Mouse (Mus musculus) liver, embryonic 11.5 days (tissue): ENCODE data around the gene Gm3383. TPM values are rescaled to one million over a fixed set of nuclear protein-coding genes. Genes with fewer than 3 reads are reported as not detected.
"Not testable (repeated sequence)": the region's sequence is repeated elsewhere in the genome, so short reads cannot be mapped to it uniquely, and the experiment has no call there.

Source experiments
- ATAC-seq: fragments of 200-750 bp; cut with Nextera tagmentation; replicated peaks from 2 replicates; pipeline ENCODE4 v1.8.0; 2017; ENCODE audit warnings: moderate number of reproducible peaks, mild to moderate bottlenecking, moderate TSS enrichment, moderate library complexity; ENCODE audit not compliant: low FRiP score
- DNase-seq: peaks from one replicate; pipeline ENCODE4 v3.0.0-alpha.2; 2017; ENCODE audit warnings: low spot score
- H3K27ac ChIP-seq: fragments of 300-500 bp; sonication (generic); 2 replicates; pipeline ENCODE4 v1.5.1; 2014; ENCODE audit warnings: mild to moderate bottlenecking, low read depth, low read length, control low read depth
- H3K27me3 ChIP-seq: fragments of 300-500 bp; sonication (generic); replicated peaks from 2 replicates; pipeline ENCODE4 v1.6.1; 2014; ENCODE audit warnings: low read length, mixed read lengths; ENCODE audit not compliant: control insufficient read depth, insufficient read depth
- H3K36me3 ChIP-seq: fragments of 300-500 bp; sonication (generic); 2 replicates; pipeline ENCODE4 v1.6.1; 2014; ENCODE audit warnings: mild to moderate bottlenecking, low read length, moderate library complexity, mixed read lengths; ENCODE audit not compliant: control insufficient read depth, insufficient read depth
- H3K4me1 ChIP-seq: fragments of 300-500 bp; sonication (generic); replicated peaks from 2 replicates; pipeline ENCODE4 v1.6.1; 2014; ENCODE audit warnings: low read length, mixed read lengths; ENCODE audit not compliant: control insufficient read depth, insufficient read depth
- H3K4me2 ChIP-seq: fragments of 300-500 bp; sonication (generic); 2 replicates; pipeline ENCODE4 v1.6.1; 2014; ENCODE audit warnings: mild to moderate bottlenecking, control low read depth, moderate library complexity
- H3K4me3 ChIP-seq: fragments of 300-500 bp; sonication (generic); 2 replicates; pipeline ENCODE4 v1.5.1; 2014; ENCODE audit warnings: low read depth, low read length, control low read depth
- H3K9ac ChIP-seq: fragments of 300-500 bp; sonication (generic); 2 replicates; pipeline ENCODE4 v1.6.1; 2014; ENCODE audit warnings: low read depth, low read length, control low read depth
- H3K9me3 ChIP-seq: fragments of 300-500 bp; sonication (generic); 2 replicates; pipeline ENCODE4 v1.6.1; 2016; ENCODE audit warnings: low read length, inconsistent platforms, mixed read lengths; ENCODE audit not compliant: control insufficient read depth
- WGBS: fragments of 180-500 bp; shearing (Covaris S2); extraction: QIAGEN DNeasy Blood & Tissue Kit; methylation state at CpG from one replicate; pipeline ENCODE4 v1.1.7; 2014; 5-methylcytosine and 5-hydroxymethylcytosine counted together
- polyA plus RNA-seq: library from polyadenylated mRNA; unstranded; fragments of >200 nt; fragmentation: Nextera tagmentation; extraction: Ambion mirVana; gene quantifications from 2 replicates; pipeline ENCODE4 v1.2.1, GENCODE M21; 2014

Gm3383 gene
- 0.32 TPM in 1 of 2 replicates, not detected in the other for polyA plus RNA-seq

DNA sequence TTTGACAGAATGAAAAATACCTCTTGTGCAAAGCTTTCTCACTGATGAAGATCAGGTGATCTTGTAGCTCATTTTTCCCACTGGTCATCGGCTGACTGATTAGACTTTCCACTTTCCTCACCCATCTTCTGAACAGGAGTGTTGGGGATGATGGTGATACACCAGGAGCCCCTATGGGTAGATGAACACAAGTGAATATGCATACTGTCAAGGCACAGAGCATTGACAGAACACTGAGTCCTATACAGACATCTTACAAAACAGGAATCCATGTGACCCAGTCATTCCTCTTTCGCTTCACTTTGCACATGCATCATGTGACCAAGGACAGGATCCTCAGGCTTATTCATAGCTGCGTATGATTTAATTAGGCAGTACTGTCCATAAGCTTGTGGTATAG, at the start of gene Gm3383:
TSS of gene Gm3383 (minus strand) at position 101 of the 400 bp plus-strand sequence.
- not testable (repeated sequence) for DNase-seq, H3K9me3 ChIP-seq, H3K27me3 ChIP-seq, H3K27ac ChIP-seq, ATAC-seq, H3K9ac ChIP-seq, H3K4me3 ChIP-seq, H3K4me2 ChIP-seq, H3K36me3 ChIP-seq, H3K4me1 ChIP-seq
- no CpG with 5 or more reads among the region's 3 CpGs for WGBS

DNA sequence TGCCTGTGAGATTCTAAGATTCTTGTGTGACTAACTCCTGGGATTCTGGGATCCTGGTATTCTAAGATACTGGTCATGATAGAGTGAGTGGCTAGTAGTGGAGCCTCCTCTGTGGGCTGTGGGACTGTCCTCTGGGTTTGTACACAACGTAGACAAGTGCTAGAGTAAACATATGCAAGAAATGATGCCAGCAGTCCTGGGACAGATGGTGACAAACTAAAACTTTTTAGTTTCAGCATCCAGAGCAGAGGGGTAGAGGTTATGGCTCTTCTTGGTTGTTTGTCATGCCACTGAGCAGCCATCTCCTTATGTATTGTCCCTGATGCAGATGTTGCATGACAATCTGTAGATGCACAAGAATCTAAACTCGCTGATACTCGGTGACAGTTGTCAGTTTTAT, 48.1 kb upstream of the Gm3383 start:
- ATAC-seq, DNase-seq, H3K27me3 ChIP-seq, H3K36me3 ChIP-seq, H3K4me2 ChIP-seq, H3K4me1 ChIP-seq, H3K9ac ChIP-seq, H3K27ac ChIP-seq, H3K9me3 ChIP-seq, H3K4me3 ChIP-seq: not testable (repeated sequence)
- WGBS = 72% methylated on average over 3 of the region's 3 CpGs

DNA sequence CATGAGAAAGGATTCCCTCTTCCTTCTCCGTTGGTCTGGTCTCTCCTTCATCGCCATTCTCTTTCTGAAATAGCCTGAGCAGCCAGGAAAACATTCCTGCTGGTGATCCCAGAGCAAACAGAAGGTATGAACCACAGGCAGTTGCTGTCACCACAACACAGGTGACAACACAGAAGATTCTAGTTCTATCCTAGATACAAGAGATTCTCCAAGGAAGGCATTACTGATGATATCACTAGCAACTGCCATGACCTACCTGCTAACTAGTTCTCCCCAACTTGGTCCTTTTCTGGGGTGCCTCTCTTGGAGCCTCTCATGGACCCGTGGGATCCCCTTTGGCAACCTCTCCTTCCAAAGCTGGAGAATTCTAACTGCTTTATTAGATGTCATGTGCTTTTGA, 22.4 kb upstream of the Gm3383 start, which contains the start of gene Gm3424:
TSS of gene Gm3424 (minus strand) at position 101 of the 400 bp plus-strand sequence.
- H3K9ac ChIP-seq, ATAC-seq: not testable (repeated sequence)
- no CpG with 5 or more reads among the region's 3 CpGs for WGBS

DNA sequence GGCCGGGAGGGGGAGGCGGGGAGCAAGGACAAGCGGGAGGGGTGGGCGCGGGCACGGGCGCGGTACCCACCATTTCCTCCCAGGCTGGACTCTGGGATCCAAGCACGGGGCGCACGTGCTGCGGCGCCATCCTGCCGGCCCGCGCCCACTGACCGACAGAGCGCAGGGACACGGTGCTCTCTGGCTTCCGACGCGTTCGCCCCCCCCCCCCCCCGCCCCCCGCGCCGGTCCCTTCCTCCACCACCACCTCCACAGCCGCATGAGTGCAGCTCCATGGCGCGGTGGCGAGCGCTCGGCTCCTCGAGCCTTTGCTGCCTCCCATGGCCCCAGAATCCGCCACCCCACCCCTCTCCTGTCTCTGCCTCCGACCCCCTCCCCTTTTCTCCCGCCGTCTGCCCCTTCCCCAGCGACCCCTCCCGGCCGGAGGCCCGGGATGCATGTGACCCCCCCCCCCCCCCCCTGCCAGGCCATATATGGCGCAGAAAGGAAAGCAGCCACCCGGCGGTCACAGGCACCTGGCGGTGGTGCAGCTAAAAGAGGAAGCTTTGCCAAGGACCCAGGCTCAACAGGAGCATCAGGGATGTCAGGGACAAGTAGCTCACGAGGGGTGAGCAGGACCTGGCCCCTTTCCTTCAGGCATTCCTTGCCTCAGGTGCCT, 5.0 kb upstream of the Gm3383 start:
- H3K4me3 ChIP-seq, H3K27me3 ChIP-seq, H3K4me1 ChIP-seq, DNase-seq, H3K9ac ChIP-seq, ATAC-seq, H3K4me2 ChIP-seq, H3K36me3 ChIP-seq, H3K27ac ChIP-seq, H3K9me3 ChIP-seq: not testable (repeated sequence)
- WGBS = no CpG with 5 or more reads among the region's 47 CpGs

More for the DNA sequence above, 22.4 kb upstream of the Gm3383 start, which contains the start of gene Gm3424:
- H3K4me2 ChIP-seq, H3K27me3 ChIP-seq, H3K27ac ChIP-seq, H3K9me3 ChIP-seq, H3K36me3 ChIP-seq, H3K4me1 ChIP-seq, DNase-seq, H3K4me3 ChIP-seq: not testable (repeated sequence)

DNA sequence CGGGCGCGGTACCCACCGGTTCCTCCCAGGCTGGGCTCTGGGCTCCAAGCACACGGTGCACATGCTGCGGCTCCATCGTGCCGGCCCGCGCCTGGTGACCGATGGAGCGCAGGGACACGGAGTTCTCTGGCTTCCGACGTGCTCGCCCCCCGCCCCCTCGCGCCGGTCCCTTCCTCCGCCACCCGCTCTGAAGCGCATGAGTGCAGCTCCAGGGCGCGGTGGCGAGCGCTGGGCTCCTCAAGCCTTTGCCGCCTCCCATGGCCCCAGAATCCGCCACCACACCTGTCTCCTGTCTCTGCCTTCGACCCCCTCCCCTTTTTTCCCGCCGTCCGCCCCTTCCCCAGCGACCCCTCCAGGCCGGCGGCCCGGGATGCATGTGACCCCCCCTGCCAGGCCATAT, 66.3 kb downstream of the Gm3383 start, which contains the start of gene Gm3373:
TSS of gene Gm3373 (minus strand) at position 101 of the 400 bp plus-strand sequence.
- H3K27ac ChIP-seq, H3K4me2 ChIP-seq, H3K27me3 ChIP-seq, H3K36me3 ChIP-seq, DNase-seq, H3K9ac ChIP-seq, ATAC-seq, H3K4me1 ChIP-seq, H3K4me3 ChIP-seq, H3K9me3 ChIP-seq: not testable (repeated sequence)
- WGBS = no CpG with 5 or more reads among the region's 37 CpGs

DNA sequence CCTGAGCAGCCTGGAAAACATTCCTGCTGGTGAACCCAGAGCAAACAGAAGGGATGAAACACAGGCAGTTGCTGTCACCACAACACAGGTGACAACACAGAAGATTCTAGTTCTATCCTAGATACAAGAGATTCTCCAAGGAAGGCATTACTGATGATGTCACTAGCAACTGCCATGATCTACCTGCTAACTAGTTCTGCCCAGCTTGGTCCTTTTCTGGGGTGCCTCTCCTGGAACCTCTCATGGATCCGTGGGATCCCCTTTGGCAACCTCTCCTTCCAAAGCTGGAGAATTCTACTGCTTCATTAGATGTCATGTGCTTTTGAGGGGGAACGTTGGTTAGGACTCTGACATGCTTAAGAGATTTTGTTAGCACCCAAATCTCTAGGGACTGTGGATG, 120.4 kb downstream of the Gm3383 start, which contains the start of gene Gm9603:
TSS of gene Gm9603 (minus strand) at position 101 of the 400 bp plus-strand sequence.
- not testable (repeated sequence) for H3K4me2 ChIP-seq, H3K9ac ChIP-seq, DNase-seq, H3K4me3 ChIP-seq, H3K27me3 ChIP-seq, H3K4me1 ChIP-seq, H3K36me3 ChIP-seq, H3K27ac ChIP-seq, H3K9me3 ChIP-seq, ATAC-seq
- no CpG with 5 or more reads among the region's 2 CpGs for WGBS

DNA sequence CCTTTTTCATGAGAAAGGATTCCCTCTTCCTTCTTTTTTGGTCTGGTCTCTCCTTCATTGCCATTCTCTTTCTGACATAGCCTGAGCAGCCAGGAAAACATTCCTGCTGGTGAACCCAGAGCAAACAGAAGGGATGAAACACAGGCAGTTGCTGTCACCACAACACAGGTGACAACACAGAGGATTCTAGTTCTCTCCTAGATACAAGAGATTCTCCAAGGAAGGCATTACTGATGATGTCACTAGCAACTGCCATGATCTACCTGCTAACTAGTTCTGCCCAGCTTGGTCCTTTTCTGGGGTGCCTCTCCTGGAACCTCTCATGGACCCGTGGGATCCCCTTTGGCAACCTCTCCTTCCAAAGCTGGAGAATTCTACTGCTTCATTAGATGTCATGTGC, 174.9 kb downstream of the Gm3383 start, which contains the start of gene Gm8265:
TSS of gene Gm8265 (minus strand) at position 101 of the 400 bp plus-strand sequence.
- H3K36me3 ChIP-seq, H3K4me3 ChIP-seq, H3K27me3 ChIP-seq, H3K4me1 ChIP-seq, DNase-seq, H3K27ac ChIP-seq, ATAC-seq, H3K4me2 ChIP-seq, H3K9ac ChIP-seq, H3K9me3 ChIP-seq: not testable (repeated sequence)
- no CpG with 5 or more reads among the region's 1 CpGs for WGBS
